Mouse (Mus musculus) Patski (cell line): ENCODE data around the gene Gm9922. TPM values are rescaled to one million over a fixed set of nuclear protein-coding genes. Genes with fewer than 3 reads are reported as not detected.

ENCODE experiments used
- ATAC-seq: fragments of 100-300 bp; one replicate; pipeline ENCODE4 v1.8.0; 2021
- CTCF ChIA-PET: fragments of 350-600 bp; sonication (Branson Sonifier 250); formaldehyde crosslinking; loops from one replicate; lab custom pipeline; 2022; ENCODE audit warnings: inconsistent platforms; lab: Charles Lee
- POLR2A ChIA-PET: fragments of 350-600 bp; sonication (Branson Sonifier 250); formaldehyde crosslinking; loops from one replicate; lab custom pipeline; 2022; ENCODE audit warnings: antibody characterized with exemption, inconsistent platforms; lab: Charles Lee
- DNase-seq: peaks from one replicate; pipeline ENCODE4 v3.0.0-alpha.2; 2011; ENCODE audit warnings: low read depth, low spot score
- H3K27me3 ChIP-seq: fragments of 371-371 bp; one replicate; pipeline ENCODE4 v1.5.1; 2021
- CTCF ChIP-seq: fragments of 100-300 bp; IDR thresholded peaks from one replicate; pipeline ENCODE4 v1.5.1; 2021
- in situ Hi-C: fragments of 300-500 bp; cut with MboI; formaldehyde crosslinking; loops from 3 replicates; pipeline ENCODE4 v1.11.1; 2018; ENCODE audit warnings: low pct_unique_long_range_greater_than_20kb, mixed read lengths
- polyA plus RNA-seq: library from polyadenylated mRNA; unstranded; gene quantifications from one replicate; pipeline ENCODE4 v1.2.3, GENCODE M21; 2021

Gm9922 gene
- polyA plus RNA-seq, result 3.2 TPM

- ChIA-PET CTCF (interaction anchor here (1.4 kb wide), 1 partner anchor 20 kb away, joined by 3 read pairs; no protein-coding TSS in a partner anchor), POLR2A (interaction anchor here (1.5 kb wide), 1 partner anchor 10 kb away, joined by 6 read pairs; no protein-coding TSS in a partner anchor)
- peak; percentile 91 for ATAC-seq
- DNase-seq, result no peak
- in situ Hi-C loops, result no loop called here
- TF ChIP-seq CTCF, result no peak
- no peaks in the 10 kb centered on the region for H3K27me3 ChIP-seq
Measured at GRCm38 (mm10) chr14:101729237-101729971, at the start of gene Gm9922, which contains the start of gene Lmo7. TSS of gene Gm9922 (minus strand) at chr14:101729814. TSS of gene Lmo7 (plus strand) at chr14:101729957.

GRCm38 (mm10) chr14:101778426-101778825 is 48.8 kb upstream of the Gm9922 start:
- CTCF ChIA-PET, result interaction anchor here (1.5 kb wide), 1 partner anchor 28 kb away, joined by 3 read pairs; no protein-coding TSS in a partner anchor
- no peaks in the 10 kb centered on the region for H3K27me3 ChIP-seq
- ATAC-seq, result no peak
- DNase-seq, result no peak
- POLR2A ChIA-PET, result no interaction called here
- no peak for TF ChIP-seq CTCF
- in situ Hi-C loops, result loop anchor here (25.0 kb wide), 1 partner anchor 1209 kb away; the partner anchor contains the start of gene Kctd12

GRCm38 (mm10) chr14:101777129-101777493 is 47.5 kb upstream of the Gm9922 start:
- no peaks in the 10 kb centered on the region for H3K27me3 ChIP-seq
- ChIA-PET POLR2A (no interaction called here), CTCF (interaction anchor here (1.4 to 1.9 kb wide), 2 partner anchors 15 to 169 kb away, joined by 5 to 6 read pairs; no protein-coding TSS in a partner anchor)
- DNase-seq (no peak), ATAC-seq (no peak)
- in situ Hi-C loops, result loop anchor here (25.0 kb wide), 1 partner anchor 1210 kb away; the partner anchor contains the start of gene Kctd12
- TF ChIP-seq CTCF, result no peak

- ATAC-seq, result no peak
- CTCF ChIA-PET, result interaction anchor here (1.2 to 1.9 kb wide), 4 partner anchors 8 to 170 kb away, joined by 3 to 6 read pairs (median 5); no protein-coding TSS in a partner anchor
- no peak for TF ChIP-seq CTCF
- H3K27me3 ChIP-seq, result no peaks in the 10 kb centered on the region
- in situ Hi-C loops, result loop anchor here (25.0 kb wide), 1 partner anchor 1211 kb away; the partner anchor contains the start of gene Kctd12
- POLR2A ChIA-PET, result no interaction called here
- no peak for DNase-seq
Measured at GRCm38 (mm10) chr14:101776296-101777128, 46.9 kb upstream of the Gm9922 start.

DNA sequence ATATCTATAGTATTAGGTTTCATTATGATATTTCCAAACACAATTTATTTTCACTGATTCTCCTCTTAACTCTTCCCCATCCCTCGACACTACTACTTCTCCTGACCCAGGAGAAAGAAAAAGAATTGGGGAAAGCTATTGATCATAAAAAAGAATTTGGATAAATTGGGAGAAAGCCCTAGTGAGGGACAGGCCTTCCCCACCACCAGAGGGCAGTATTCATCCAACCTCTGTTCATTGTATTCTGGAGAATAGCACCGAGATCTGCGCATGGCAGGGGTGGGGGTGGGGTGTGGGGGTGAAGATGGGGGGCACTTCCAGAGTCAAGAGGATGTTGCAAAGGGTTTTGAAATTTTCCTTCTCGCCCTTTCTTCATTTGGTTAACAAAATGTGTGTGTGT is 45.0 kb upstream of the Gm9922 start:
- in situ Hi-C loops, result loop anchor here (25.0 kb wide), 1 partner anchor 1213 kb away; the partner anchor contains the start of gene Kctd12
- DNase-seq, result no peak
- peak; percentile 59 for TF ChIP-seq CTCF
- CTCF ChIA-PET, result interaction anchor here (0.7 to 1.9 kb wide), 4 partner anchors 15 to 1757 kb away, joined by 3 to 5 read pairs (median 3); no protein-coding TSS in a partner anchor
- ATAC-seq, result no peak
- H3K27me3 ChIP-seq, result no peaks in the 10 kb centered on the region
- POLR2A ChIA-PET, result no interaction called here

- POLR2A ChIA-PET, result no interaction called here
- H3K27me3 ChIP-seq, result no peaks in the 10 kb centered on the region
- no peak for TF ChIP-seq CTCF
- ATAC-seq (no peak), DNase-seq (no peak)
- CTCF ChIA-PET, result interaction anchor here (1.5 kb wide), 1 partner anchor 175 kb away, joined by 3 read pairs; no protein-coding TSS in a partner anchor
- in situ Hi-C loops, result no loop called here
Measured at GRCm38 (mm10) chr14:101771756-101772155, 42.1 kb upstream of the Gm9922 start.

- ATAC-seq (no peak), DNase-seq (no peak)
- ChIA-PET POLR2A (no interaction called here), CTCF (interaction anchor here (1.0 to 1.5 kb wide), 2 partner anchors 99 to 176 kb away, joined by 3 to 4 read pairs; no protein-coding TSS in a partner anchor)
- H3K27me3 ChIP-seq, result no peaks in the 10 kb centered on the region
- no peak for TF ChIP-seq CTCF
- in situ Hi-C loops, result no loop called here
Measured at GRCm38 (mm10) chr14:101771336-101771735, 41.7 kb upstream of the Gm9922 start.

DNA sequence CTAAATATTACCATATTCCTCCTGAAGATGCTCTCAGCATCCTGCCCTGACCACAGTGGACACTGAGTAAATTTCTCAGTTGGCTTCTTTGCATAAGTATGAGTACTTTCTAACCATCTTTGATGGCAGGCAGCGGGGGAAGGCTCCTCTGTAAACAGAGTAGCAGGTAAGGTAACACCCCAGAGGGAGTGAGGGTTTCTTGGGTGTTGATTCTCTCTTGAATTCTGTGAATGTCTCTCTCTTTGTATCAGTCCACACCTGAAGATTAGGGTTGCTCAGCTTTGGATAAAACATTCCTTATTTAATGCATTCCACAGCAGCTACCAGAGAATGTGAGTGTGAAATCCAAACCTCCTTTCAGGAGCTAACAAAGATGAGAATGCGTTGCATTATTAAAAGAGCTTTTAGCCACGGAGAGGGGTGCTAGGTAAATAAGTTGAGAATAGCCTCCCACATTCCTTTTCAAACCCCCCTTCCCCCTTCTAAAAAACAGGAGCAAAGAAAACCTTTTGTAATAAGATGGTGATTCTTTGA is 34.2 kb upstream of the Gm9922 start:
- CTCF ChIA-PET, result interaction anchor here (0.9 to 1.1 kb wide), 2 partner anchors 12 to 44 kb away, joined by 3 to 4 read pairs; no protein-coding TSS in a partner anchor
- TF ChIP-seq CTCF, result no peak
- in situ Hi-C loops, result no loop called here
- ATAC-seq (no peak), DNase-seq (no peak)
- H3K27me3 ChIP-seq, result no peaks in the 10 kb centered on the region
- POLR2A ChIA-PET, result interaction anchor here (0.6 kb wide), 1 partner anchor 170 kb away, joined by 3 read pairs; no protein-coding TSS in a partner anchor

DNA sequence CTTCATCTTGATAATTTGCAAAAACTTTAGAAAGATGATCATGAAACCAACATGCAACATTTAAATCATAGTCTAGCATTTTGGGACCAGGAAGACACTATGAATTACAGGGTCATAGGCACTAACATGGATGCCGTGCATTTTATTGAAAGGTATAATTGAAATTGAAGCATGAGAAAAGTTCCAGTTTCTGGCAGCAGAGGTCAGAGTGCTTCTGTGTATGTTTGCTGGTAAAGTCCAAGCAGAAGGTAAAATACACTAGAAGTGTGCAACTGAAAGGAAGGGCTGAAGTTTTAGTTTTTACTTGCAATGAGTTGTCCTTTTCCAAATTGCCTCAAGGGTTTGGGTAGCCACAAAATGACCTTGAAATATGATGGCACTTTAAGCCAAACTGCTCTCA is 32.7 kb upstream of the Gm9922 start:
- H3K27me3 ChIP-seq, result no peaks in the 10 kb centered on the region
- peak; percentile 48 for TF ChIP-seq CTCF
- ATAC-seq (no peak), DNase-seq (no peak)
- ChIA-PET POLR2A (no interaction called here), CTCF (no interaction called here)
- in situ Hi-C loops, result no loop called here

GRCm38 (mm10) chr14:101755425-101755824 is 25.8 kb upstream of the Gm9922 start:
- no peak for TF ChIP-seq CTCF
- H3K27me3 ChIP-seq, result no peaks in the 10 kb centered on the region
- ATAC-seq, result no peak
- no peak for DNase-seq
- in situ Hi-C loops, result no loop called here
- ChIA-PET POLR2A (no interaction called here), CTCF (interaction anchor here (1.1 kb wide), 1 partner anchor 19 kb away, joined by 3 read pairs; no protein-coding TSS in a partner anchor)
